Mouse (Mus musculus) heart, adult 2 months (tissue): ENCODE measurements at regions not wholly inside any gene's neighbourhood (a gene's known extent, or its start where the extent isn't known, plus 50 kb on each side); places are given as distances from the start of the nearest gene placed in this dataset.

Source experiments
- CTCF ChIP-seq: fragments of 200-600 bp; IDR thresholded peaks from 2 replicates; pipeline ENCODE4 v1.8.1; 2022; ENCODE audit warnings: antibody characterized with exemption, mild to moderate bottlenecking, moderate library complexity
- POLR2A ChIP-seq: fragments of 200-500 bp; IDR thresholded peaks from 2 replicates; pipeline ENCODE4 v1.6.1; 2011; ENCODE audit warnings: mild to moderate bottlenecking, low read depth, low read length, control low read depth; ENCODE audit not compliant: insufficient read depth

DNA sequence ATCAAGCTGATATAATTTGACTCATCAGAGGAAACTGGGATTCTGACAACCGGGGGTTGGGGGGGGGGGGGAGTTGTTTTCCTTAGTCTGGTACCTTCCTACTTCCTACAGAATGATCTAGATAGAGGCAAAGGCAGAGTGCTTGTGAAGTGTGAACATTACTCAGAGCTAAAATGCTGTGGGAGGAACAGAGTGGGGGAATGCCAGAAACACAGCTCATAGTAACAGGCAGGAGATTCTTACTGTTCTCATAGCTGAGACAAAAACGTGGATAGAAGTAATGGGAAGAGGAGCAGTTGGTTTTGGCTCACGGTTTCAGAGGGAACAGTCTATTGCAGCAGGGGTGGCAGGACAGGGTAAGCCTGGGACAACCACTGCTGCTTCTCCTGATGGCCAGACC, 167.6 kb downstream of the Tgfb2 start:
- TF ChIP-seq POLR2A = no peak
- TF ChIP-seq CTCF = no peak
